Mouse (Mus musculus) ES-E14 (cell line): ENCODE measurements around the gene Ak9. TPM values are rescaled to one million over a fixed set of nuclear protein-coding genes. Genes with fewer than 3 reads are reported as not detected.

Source experiments
- DNase-seq: peaks from one replicate; pipeline ENCODE4 v3.0.0-alpha.2; 2013; ENCODE audit warnings: low read depth, low spot score
- H3K27ac ChIP-seq: 2 replicates; pipeline ENCODE4 v1.5.1; 2012; ENCODE audit warnings: low read depth, mild to moderate bottlenecking, low read length, moderate library complexity, mixed read lengths; ENCODE audit not compliant: poor library complexity, insufficient read depth, severe bottlenecking
- H3K36me3 ChIP-seq: 2 replicates; pipeline ENCODE4 v1.6.1; 2012; ENCODE audit warnings: mild to moderate bottlenecking, low read length, moderate library complexity, mixed read lengths; ENCODE audit not compliant: control insufficient read depth, poor library complexity, insufficient read depth, severe bottlenecking
- H3K4me1 ChIP-seq, 2 experiments: fragments of 150-350 bp in 1 of 2; sonication (generic) in 1 of 2; 2 replicates each; pipeline ENCODE4 v1.6.1; 2012; ENCODE audit warnings: low read length in 2 of 2, mild to moderate bottlenecking in 1 of 2, mixed read lengths in 1 of 2; ENCODE audit not compliant: control insufficient read depth in 2 of 2, insufficient read depth in 2 of 2, poor library complexity in 1 of 2
- H3K4me3 ChIP-seq, 2 experiments: fragments of 150-350 bp in 1 of 2; sonication (generic) in 1 of 2; 2 replicates each; pipeline ENCODE4 v1.5.1; 2012; ENCODE audit warnings: low read length in 2 of 2, low read depth in 1 of 2, mild to moderate bottlenecking in 1 of 2, mixed read lengths in 1 of 2; ENCODE audit not compliant: insufficient read depth in 1 of 2, poor library complexity in 1 of 2, severe bottlenecking in 1 of 2
- H3K9ac ChIP-seq: 2 replicates; pipeline ENCODE4 v1.6.1; 2012; ENCODE audit warnings: low read depth, mild to moderate bottlenecking, low read length, mixed read lengths; ENCODE audit not compliant: poor library complexity, insufficient read depth, severe bottlenecking
- H3K9me3 ChIP-seq: fragments of 150-350 bp; sonication (generic); 2 replicates; pipeline ENCODE4 v1.6.1; 2012; ENCODE audit warnings: low read depth, mild to moderate bottlenecking, low read length; ENCODE audit not compliant: control insufficient read depth, insufficient read depth
- CHD2 ChIP-seq: IDR thresholded peaks from 2 replicates; pipeline ENCODE4 v1.6.1; 2014; ENCODE audit warnings: mild to moderate bottlenecking, low read depth, low read length, inconsistent platforms
- HCFC1 ChIP-seq: IDR thresholded peaks from 2 replicates; pipeline ENCODE4 v1.6.1; 2012; ENCODE audit warnings: low read length, inconsistent platforms, borderline replicate concordance; ENCODE audit not compliant: insufficient read depth
- MAFK ChIP-seq: IDR thresholded peaks from 2 replicates; pipeline ENCODE4 v1.6.1; 2014; ENCODE audit warnings: mild to moderate bottlenecking, low read depth, low read length, inconsistent platforms; ENCODE audit not compliant: insufficient read depth
- ZC3H11A ChIP-seq: IDR thresholded peaks from 2 replicates; pipeline ENCODE4 v1.6.1; 2012; ENCODE audit warnings: low read depth, mild to moderate bottlenecking, inconsistent platforms, low read length, borderline replicate concordance
- ZNF384 ChIP-seq: IDR thresholded peaks from 2 replicates; pipeline ENCODE4 v1.6.1; 2012; ENCODE audit warnings: low read depth, low read length, inconsistent platforms
- in situ Hi-C, 2 experiments: fragments of 600-800 bp; cut with MboI; formaldehyde crosslinking; loops; one replicate each; pipeline ENCODE4 v1.15.1; 2025; ENCODE audit warnings: low sequenced_read_pairs in 2 of 2, inconsistent platforms in 1 of 2; ENCODE audit not compliant: unreplicated experiment in 2 of 2
- total RNA-seq: library from RNA; depleted of rRNA; stranded (reverse); fragments of 300-350 nt; gene quantifications from 2 replicates; pipeline ENCODE4 v1.2.3, GENCODE M21; 2012

Gene Ak9
- total RNA-seq, 1 experiment, result 0.09 TPM

DNA sequence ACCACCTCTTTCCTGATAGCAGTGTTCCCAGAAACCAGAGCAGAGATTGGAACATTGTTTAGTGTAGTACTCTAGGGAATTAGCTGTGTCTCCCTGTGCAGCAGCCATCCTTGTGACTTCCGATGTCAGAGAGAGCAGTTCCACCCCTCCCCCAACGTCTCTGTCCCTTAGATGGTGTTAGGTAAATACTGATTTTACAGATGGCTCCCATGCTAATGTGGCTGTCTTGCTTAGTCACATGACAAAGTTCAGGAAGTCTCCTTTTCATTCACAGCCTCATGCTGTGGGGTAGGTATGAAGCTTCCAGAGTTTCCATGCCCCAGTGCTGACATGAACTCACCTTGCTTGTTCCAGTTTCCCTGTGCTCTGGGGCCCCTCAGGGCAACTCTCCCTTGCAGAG is 156.7 kb downstream of the Ak9 start:
- no peak for DNase-seq

DNA sequence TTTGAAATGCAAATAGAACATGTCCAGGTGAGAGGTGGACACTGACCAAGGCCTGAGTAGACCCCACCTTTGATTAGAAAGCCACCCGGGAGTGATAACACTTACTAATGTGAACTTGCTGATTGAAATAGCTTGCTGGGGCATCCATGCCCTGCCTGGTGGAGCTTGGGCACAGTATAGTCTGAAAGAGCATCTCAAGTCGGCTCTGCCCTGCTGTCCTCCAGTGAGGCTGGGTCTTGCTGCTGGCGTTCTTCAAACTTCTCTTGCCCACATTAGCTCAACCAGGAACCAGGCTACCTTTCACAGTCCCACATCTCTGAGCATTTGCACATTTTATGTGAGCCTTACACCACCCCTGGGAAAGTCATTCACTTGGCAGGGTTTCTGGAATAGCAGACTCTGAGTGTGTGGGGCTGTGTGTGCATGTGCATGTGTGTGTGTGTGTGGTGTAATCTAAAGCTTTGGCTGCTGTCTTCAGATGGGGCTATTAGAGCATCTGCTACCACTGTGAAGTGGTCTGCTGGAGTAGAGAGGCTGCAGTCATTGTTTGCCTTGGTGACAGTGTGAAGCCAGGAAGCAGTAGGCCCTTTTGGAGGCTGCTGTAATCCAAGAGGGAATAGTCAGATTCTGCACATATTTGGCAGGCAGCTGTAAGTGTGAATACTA is 157.4 kb downstream of the Ak9 start:
- H3K4me3 ChIP-seq, result no peak overlapping the region
- in situ Hi-C loops, result no loop called here
- TF ChIP-seq ZC3H11A (no peak), HCFC1 (no peak), ZNF384 (no peak), MAFK (no peak), CHD2 (no peak)
- H3K9ac ChIP-seq, result no peak overlapping the region
- no peaks in the 10 kb centered on the region for H3K9me3 ChIP-seq
- peaks cover 9 to 26% of the 10 kb centered on the region in 2 experiments for H3K4me1 ChIP-seq
- no peak for DNase-seq
- H3K36me3 ChIP-seq, result peaks cover 6% of the 10 kb centered on the region
- H3K27ac ChIP-seq, result no peak overlapping the region

More for the DNA sequence above, 156.7 kb downstream of the Ak9 start:
- Histone ChIP-seq H3K36me3 (peaks cover 10% of the 10 kb centered on the region), H3K9ac (no peak overlapping the region), H3K27ac (no peak overlapping the region; the same call in 1 of the 2 replicates), H3K4me1 (peaks cover 9 to 28% of the 10 kb centered on the region in 2 experiments), H3K9me3 (no peaks in the 10 kb centered on the region), H3K4me3 (no peak overlapping the region)
- in situ Hi-C loops, result no loop called here
- TF ChIP-seq ZC3H11A (no peak), ZNF384 (no peak), MAFK (no peak), HCFC1 (no peak), CHD2 (no peak)

DNA sequence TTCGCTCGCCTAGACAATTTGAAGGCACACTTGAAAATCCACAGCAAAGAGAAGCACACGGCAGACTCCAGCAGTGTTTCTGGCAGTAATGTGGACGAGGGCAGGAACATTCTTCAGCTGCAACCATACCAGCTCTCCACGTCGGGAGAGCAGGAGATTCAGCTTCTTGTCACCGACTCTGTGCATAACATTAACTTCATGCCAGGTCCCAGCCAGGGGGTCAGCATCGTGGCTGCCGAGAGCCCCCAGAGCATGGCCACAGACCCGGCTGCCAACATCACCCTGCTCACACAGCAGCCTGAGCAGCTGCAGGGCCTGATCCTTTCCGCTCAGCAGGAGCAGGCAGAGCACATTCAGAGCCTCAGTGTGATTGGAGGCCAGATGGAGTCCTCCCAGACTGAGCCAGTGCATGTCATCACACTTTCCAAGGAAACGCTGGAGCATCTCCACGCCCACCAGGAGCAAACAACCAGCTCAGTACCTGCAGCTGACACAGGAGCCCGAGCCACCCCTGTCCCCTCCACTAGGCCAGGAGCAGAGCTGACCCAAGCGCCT is 160.7 kb downstream of the Ak9 start:
- TF ChIP-seq ZC3H11A (no peak), CHD2 (no peak), MAFK (no peak), ZNF384 (no peak), HCFC1 (no peak)
- H3K9me3 ChIP-seq, result no peaks in the 10 kb centered on the region
- H3K36me3 ChIP-seq, result 0 out of 2 replicates have a peak, but pooled peaks cover 2% of the 10 kb centered on the region
- in situ Hi-C loops, result no loop called here
- H3K9ac ChIP-seq, result peak overlapping the region; percentile 28; the same call in 1 of the 2 replicates
- peaks cover 18 to 27% of the 10 kb centered on the region in 2 experiments for H3K4me1 ChIP-seq
- no peak overlapping the region for H3K27ac ChIP-seq
- DNase-seq, result no peak
- H3K4me3 ChIP-seq, result no peak overlapping the region

DNA sequence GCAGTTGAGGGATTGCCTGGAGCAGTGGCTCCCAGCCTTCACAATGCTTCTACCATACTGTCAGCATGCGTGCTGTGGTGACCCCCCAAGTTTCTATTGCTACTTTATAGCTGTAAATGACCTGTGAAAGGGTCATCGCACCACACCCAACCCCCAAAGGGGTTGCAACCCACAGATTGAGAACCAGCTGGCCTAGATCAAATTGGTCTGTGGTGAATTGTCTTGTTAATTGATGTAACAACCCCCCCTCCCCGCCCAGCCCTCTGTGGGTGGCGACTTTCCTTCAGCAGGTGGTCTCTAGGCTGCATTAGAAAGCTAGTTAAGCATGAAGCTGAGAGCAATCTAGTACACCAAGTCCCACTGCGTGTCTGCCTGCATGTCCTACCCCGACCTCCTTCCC is 163.5 kb downstream of the Ak9 start:
- Histone ChIP-seq H3K4me3 (no peak overlapping the region), H3K36me3 (0 out of 2 replicates have a peak, but pooled peaks cover 2% of the 10 kb centered on the region), H3K27ac (peak overlapping the region; percentile 91), H3K9ac (no peak overlapping the region; the same call in 1 of the 2 replicates), H3K9me3 (no peaks in the 10 kb centered on the region), H3K4me1 (peaks cover 14 to 16% of the 10 kb centered on the region in 2 experiments)
- TF ChIP-seq ZNF384, result no peak
- 0 out of 2 replicates have a peak, but pooled peaks have one; percentile 66 for TF ChIP-seq CHD2
- no peak for DNase-seq
- in situ Hi-C loops, result no loop called here
